Mouse (Mus musculus) small intestine, adult 2 months (tissue): ENCODE measurements around the gene Hsd17b14. TPM values are rescaled to one million over a fixed set of nuclear protein-coding genes. Genes with fewer than 3 reads are reported as not detected.
"Not testable (repeated sequence)": the region's sequence is repeated elsewhere in the genome, so short reads cannot be mapped to it uniquely, and the experiment has no call there.

ENCODE experiments used
- H3K27ac ChIP-seq: fragments of 200-500 bp; 2 replicates; pipeline ENCODE4 v1.5.1; 2012; ENCODE audit warnings: low read depth, low read length, control low read depth, inconsistent platforms; ENCODE audit not compliant: insufficient read depth
- H3K27me3 ChIP-seq: fragments of 200-500 bp; 2 replicates; pipeline ENCODE4 v1.6.1; 2012; ENCODE audit warnings: mild to moderate bottlenecking, moderate library complexity, low read length, inconsistent platforms; ENCODE audit not compliant: control insufficient read depth, insufficient read depth
- H3K36me3 ChIP-seq: fragments of 200-500 bp; 2 replicates; pipeline ENCODE4 v1.6.1; 2012; ENCODE audit warnings: mild to moderate bottlenecking, low read length, control low read depth, inconsistent platforms; ENCODE audit not compliant: control insufficient read depth, insufficient read depth
- H3K4me1 ChIP-seq: fragments of 200-500 bp; 2 replicates; pipeline ENCODE4 v1.6.1; 2012; ENCODE audit warnings: low read length, inconsistent platforms, mixed read lengths; ENCODE audit not compliant: control insufficient read depth, insufficient read depth, insufficient read length
- H3K4me3 ChIP-seq: fragments of 200-500 bp; 2 replicates; pipeline ENCODE4 v1.5.1; 2012; ENCODE audit warnings: low read depth, mild to moderate bottlenecking, control low read depth, inconsistent platforms, low read length, moderate library complexity
- CTCF ChIP-seq: fragments of 200-500 bp; IDR thresholded peaks from 2 replicates; pipeline ENCODE4 v1.5.1; 2012; ENCODE audit warnings: low read depth, mild to moderate bottlenecking, control low read depth, inconsistent platforms, low read length, moderate library complexity, mixed read lengths; ENCODE audit not compliant: insufficient replicate concordance, insufficient read length; ENCODE audit errors: extremely low read depth
- POLR2A ChIP-seq: fragments of 200-500 bp; IDR thresholded peaks from 2 replicates; pipeline ENCODE4 v1.6.1; 2012; ENCODE audit warnings: low read depth, mild to moderate bottlenecking, control low read depth, inconsistent platforms, low read length, moderate library complexity
- WGBS: fragments of 180-500 bp; shearing (Covaris S2); methylation state at CpG from one replicate; pipeline ENCODE4 v1.1.7; 2018; 5-methylcytosine and 5-hydroxymethylcytosine counted together
- polyA plus RNA-seq: library from polyadenylated mRNA; depleted of rRNA; stranded (reverse); fragments of >200 nt; gene quantifications from 2 replicates; pipeline ENCODE4 v1.2.3, GENCODE M21; 2012

Hsd17b14 gene
- polyA plus RNA-seq, 1 experiment: 0.25 TPM

- H3K27me3 ChIP-seq: 0 out of 2 replicates have a peak, but pooled peaks cover 2% of the 10 kb centered on the region
- peak overlapping the region; percentile 89 for H3K4me3 ChIP-seq
- peak overlapping the region; percentile 95 for H3K27ac ChIP-seq
- TF ChIP-seq CTCF (no peak), POLR2A (no peak)
- 30% methylated on average over 12 of the region's 12 CpGs for WGBS
- peaks cover 9% of the 10 kb centered on the region for H3K4me1 ChIP-seq
- peaks cover 7% of the 10 kb centered on the region; the same call in 1 of the 2 replicates for H3K36me3 ChIP-seq
Measured at GRCm38 (mm10) chr7:45524841-45525621, 29.7 kb upstream of the Hsd17b14 start.

- peak within 1 kb of the TSS; percentile 95 for H3K27ac ChIP-seq
- peaks cover 9% of the 10 kb centered on the region for H3K4me1 ChIP-seq
- peak within 1 kb of the TSS; percentile 89 for H3K4me3 ChIP-seq
- 0 out of 2 replicates have a peak, but pooled peaks cover 2% of the 10 kb centered on the region for H3K27me3 ChIP-seq
- TF ChIP-seq CTCF: no peak
- TF ChIP-seq POLR2A: peak; percentile 98
- WGBS: under 1% methylated on average over 54 of the region's 54 CpGs
- H3K36me3 ChIP-seq: peaks cover 7% of the 10 kb centered on the region; the same call in 1 of the 2 replicates
Measured at GRCm38 (mm10) chr7:45525809-45526473, 28.8 kb upstream of the Hsd17b14 start, which contains the start of the genes Ppp1r15a and Plekha4. Gene Ppp1r15a, minus strand, starts transcription at chr7:45526268. Gene Plekha4, plus strand, starts transcription at chr7:45526330.

GRCm38 (mm10) chr7:45526474-45527120, 28.1 kb upstream of the Hsd17b14 start:
- 0 out of 2 replicates have a peak, but pooled peaks cover 2% of the 10 kb centered on the region for H3K27me3 ChIP-seq
- H3K4me3 ChIP-seq: peak overlapping the region; percentile 89
- peaks cover 7% of the 10 kb centered on the region; the same call in 1 of the 2 replicates for H3K36me3 ChIP-seq
- peak overlapping the region; percentile 79 for H3K27ac ChIP-seq
- TF ChIP-seq POLR2A (no peak), CTCF (no peak)
- H3K4me1 ChIP-seq: peaks cover 9% of the 10 kb centered on the region
- 13% methylated on average over 7 of the region's 7 CpGs for WGBS

GRCm38 (mm10) chr7:45527169-45527568, 27.5 kb upstream of the Hsd17b14 start:
- 81% methylated on average over 6 of the region's 6 CpGs for WGBS
- H3K27me3 ChIP-seq, H3K36me3 ChIP-seq, H3K4me1 ChIP-seq, H3K27ac ChIP-seq, H3K4me3 ChIP-seq: not testable (repeated sequence)

GRCm38 (mm10) chr7:45529461-45529860, 25.2 kb upstream of the Hsd17b14 start:
- WGBS: 17% methylated on average over 6 of the region's 6 CpGs
- Histone ChIP-seq H3K27me3 (0 out of 2 replicates have a peak, but pooled peaks cover 2% of the 10 kb centered on the region), H3K4me1 (peaks cover 3% of the 10 kb centered on the region), H3K27ac (no peak overlapping the region), H3K36me3 (no peaks in the 10 kb centered on the region), H3K4me3 (no peak overlapping the region)
- TF ChIP-seq POLR2A: no peak

- Histone ChIP-seq H3K4me1 (no peaks in the 10 kb centered on the region; the same call in 1 of the 2 replicates), H3K27me3 (0 out of 2 replicates have a peak, but pooled peaks cover 2% of the 10 kb centered on the region), H3K36me3 (no peaks in the 10 kb centered on the region), H3K27ac (0 out of 2 replicates have a peak overlapping the region, but pooled peaks have one; percentile 20), H3K4me3 (peak overlapping the region; percentile 33)
- 16% methylated on average over 2 of the region's 2 CpGs for WGBS
- TF ChIP-seq POLR2A (no peak), CTCF (no peak)
Measured at GRCm38 (mm10) chr7:45530643-45531042, 24.1 kb upstream of the Hsd17b14 start.

GRCm38 (mm10) chr7:45535676-45536075, 19.0 kb upstream of the Hsd17b14 start:
- Histone ChIP-seq H3K27ac (no peak overlapping the region), H3K4me3 (no peak overlapping the region), H3K27me3 (no peaks in the 10 kb centered on the region), H3K4me1 (no peaks in the 10 kb centered on the region; the same call in 1 of the 2 replicates), H3K36me3 (no peaks in the 10 kb centered on the region)
- 78% methylated on average over 1 of the region's 1 CpGs for WGBS
- no peak for TF ChIP-seq POLR2A
- no peak for TF ChIP-seq CTCF
